In the genomic region with DNA sequence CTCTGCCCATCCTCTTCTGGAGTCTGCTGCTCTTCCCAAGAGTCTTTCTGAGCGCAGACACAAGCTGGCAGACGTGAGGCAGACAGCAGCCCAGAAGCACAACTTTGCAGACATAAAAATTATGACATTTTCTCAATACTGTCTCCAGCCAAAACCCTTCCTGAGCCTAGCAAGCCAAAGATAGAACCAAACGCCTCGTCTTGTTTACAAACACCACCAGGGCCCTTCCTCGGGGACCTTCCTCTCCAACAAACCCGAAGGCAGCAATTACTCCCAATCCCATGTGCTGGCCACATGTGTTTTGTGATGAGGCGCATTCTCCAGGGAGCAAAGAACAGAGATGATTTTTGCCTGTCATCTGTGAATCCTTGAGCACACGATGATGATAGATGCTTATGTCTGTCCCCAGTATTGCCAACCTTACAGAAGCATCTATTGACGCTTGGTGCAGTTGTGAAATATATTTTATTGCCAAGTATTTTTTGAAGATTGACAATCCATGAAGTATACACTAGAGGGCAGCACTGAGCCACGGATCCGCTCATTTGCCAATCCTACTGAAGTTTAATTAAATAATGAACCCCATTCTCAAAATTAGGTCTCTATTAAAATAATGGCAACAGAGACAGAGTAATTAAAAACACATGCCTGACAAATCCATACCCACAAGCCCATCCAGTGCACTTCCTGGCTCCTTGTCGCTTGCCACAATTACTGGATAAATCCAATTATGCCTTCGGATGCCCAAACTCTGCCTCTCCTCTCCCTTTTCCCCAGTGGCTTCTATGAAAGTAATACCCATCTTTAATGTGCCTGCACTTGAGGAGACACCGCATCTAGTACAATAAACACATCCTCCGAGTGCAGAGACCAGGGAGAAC, we compare ENCODE assay signal across 8 mouse cellular contexts.
DNase-seq lines count a peak whose midpoint lies in the region; ATAC-seq and TF ChIP-seq lines count a peak whose summit lies in the region.

No protein-coding gene starts in this region.

- H3K4me2 ChIP-seq in limb, embryonic 15.5 days, result peak overlapping the region; percentile 46
- H3K4me2 ChIP-seq in neural tube, embryonic 13.5 days, result peak overlapping the region; percentile 44

- no peak for DNase-seq in heart, adult 2 months
- no peak for DNase-seq in heart, adult 11 months
- DNase-seq in adipocyte (ENCODE audit: low spot score), result peak; percentile 33
- peak; percentile 34 for DNase-seq in forelimb bud, embryonic 11.5 days (ENCODE audit: low read depth, low spot score)
- no peak for DNase-seq in urinary bladder, adult 2 months (ENCODE audit: low spot score)
- DNase-seq in gastrocnemius, postnatal 36 days, result no peak

- peak overlapping the region; percentile 34 for H3K4me3 ChIP-seq in heart, adult 2 months
- H3K4me3 ChIP-seq in limb, embryonic 15.5 days, result peak overlapping the region; percentile 12
- no peak overlapping the region for H3K4me3 ChIP-seq in neural tube, embryonic 13.5 days

- no peak for TF ChIP-seq POLR2A in heart, adult 2 months (IDR thresholded peaks at IDR 0.05; ENCODE audit: insufficient read depth, low read depth, low read length)

- H3K79me2 ChIP-seq in heart, adult 2 months (replicated peaks; ENCODE audit: control insufficient read depth, insufficient read depth, low read length), result no peaks in the 10 kb centered on the region

- ATAC-seq in limb, embryonic 15.5 days (ENCODE audit: insufficient number of reproducible peaks, low FRiP score, low TSS enrichment, low read depth), result no peak
- no peak for ATAC-seq in neural tube, embryonic 13.5 days (ENCODE audit: low read depth)

- peaks cover 4% of the 10 kb centered on the region for H3K4me1 ChIP-seq in heart, adult 2 months (ENCODE audit: control insufficient read depth, insufficient read depth, low read length)
- H3K4me1 ChIP-seq in limb, embryonic 15.5 days, result peaks cover 16% of the 10 kb centered on the region
- peaks cover 33% of the 10 kb centered on the region for H3K4me1 ChIP-seq in neural tube, embryonic 13.5 days (replicated peaks)

- H3K27ac ChIP-seq in heart, adult 2 months, result no peak overlapping the region; the same call in 1 of the 2 replicates
- H3K27ac ChIP-seq in limb, embryonic 15.5 days, result no peak overlapping the region
- H3K27ac ChIP-seq in neural tube, embryonic 13.5 days (replicated peaks), result peak overlapping the region; percentile 56; the same call in 1 of the 2 replicates

- H3K9me3 ChIP-seq in limb, embryonic 15.5 days, result no peaks in the 10 kb centered on the region
- no peaks in the 10 kb centered on the region for H3K9me3 ChIP-seq in neural tube, embryonic 13.5 days

- peak; percentile 94 for TF ChIP-seq CTCF in heart, adult 2 months (IDR thresholded peaks at IDR 0.05)

- no peaks in the 10 kb centered on the region for H3K36me3 ChIP-seq in heart, adult 2 months (ENCODE audit: control insufficient read depth, insufficient read depth, low read length)
- no peaks in the 10 kb centered on the region for H3K36me3 ChIP-seq in limb, embryonic 15.5 days
- H3K36me3 ChIP-seq in neural tube, embryonic 13.5 days, result no peaks in the 10 kb centered on the region

- intact Hi-C loops in heart, adult 2 months (cut with DNase I), result loop anchor here (1.0 kb wide), 1 partner anchor 77 kb away; no protein-coding TSS in a partner anchor
- intact Hi-C loops in gastrocnemius, postnatal 36 days (cut with DNase I), result loop anchor here (2.0 to 5.0 kb wide), 2 partner anchors 77 to 89 kb away; no protein-coding TSS in a partner anchor

- TF ChIP-seq EP300 in heart, adult 2 months (IDR thresholded peaks at IDR 0.05; ENCODE audit: insufficient read depth, low read depth, low read length), result no peak

- no peak overlapping the region for H3K9ac ChIP-seq in heart, adult 2 months (ENCODE audit: low read depth, low read length)
- H3K9ac ChIP-seq in limb, embryonic 15.5 days, result no peak overlapping the region
- H3K9ac ChIP-seq in neural tube, embryonic 13.5 days, result peak overlapping the region; percentile 17; the same call in 1 of the 2 replicates

- no peaks in the 10 kb centered on the region for H3K27me3 ChIP-seq in heart, adult 2 months (ENCODE audit: control insufficient read depth, insufficient read depth, low read length)
- H3K27me3 ChIP-seq in limb, embryonic 15.5 days, result no peaks in the 10 kb centered on the region
- H3K27me3 ChIP-seq in neural tube, embryonic 13.5 days, result no peaks in the 10 kb centered on the region

- WGBS in heart, adult 2 months, result 19% methylated on average over 15 of the region's 15 CpGs
- WGBS in limb, embryonic 15.5 days, result 17% methylated on average over 15 of the region's 15 CpGs
- WGBS in neural tube, embryonic 13.5 days, result 27% methylated on average over 15 of the region's 15 CpGs

Comparison
In these comparisons a context has a peak if more than half of its experiments do, and no peak if none do; other contexts are left out.
1. DNase-seq: peak in adipocyte (single experiment) and forelimb bud, embryonic 11.5 days (single experiment); none in heart, adult 2 months (0 of 2), heart, adult 11 months (single experiment), urinary bladder, adult 2 months (single experiment) and gastrocnemius, postnatal 36 days (0 of 2).